ENCODE assay signal across 8 mouse cellular contexts in genomic region chr9:118488138-118488895, GRCm38 (mm10). TPM values are rescaled to one million over a fixed set of nuclear protein-coding genes. Genes with fewer than 3 reads are reported as not detected.
DNase-seq lines count a peak whose midpoint lies in the region; ATAC-seq lines count a peak whose summit lies in the region.

No protein-coding gene starts in this region.

- no peaks in the 10 kb centered on the region for H3K9me3 ChIP-seq in embryonic facial prominence, embryonic 12.5 days
- H3K9me3 ChIP-seq in hindbrain, embryonic 11.5 days (ENCODE audit: control insufficient read depth, low read length): no peaks in the 10 kb centered on the region
- H3K9me3 ChIP-seq in limb, embryonic 13.5 days: no peaks in the 10 kb centered on the region
- H3K9me3 ChIP-seq in midbrain, embryonic 12.5 days: no peaks in the 10 kb centered on the region

- H3K27me3 ChIP-seq in embryonic facial prominence, embryonic 12.5 days: peaks cover 64% of the 10 kb centered on the region
- peaks cover 58% of the 10 kb centered on the region for H3K27me3 ChIP-seq in hindbrain, embryonic 11.5 days (ENCODE audit: control insufficient read depth, insufficient read depth, low read length)
- H3K27me3 ChIP-seq in limb, embryonic 13.5 days: peaks cover 78% of the 10 kb centered on the region
- peaks cover 82% of the 10 kb centered on the region for H3K27me3 ChIP-seq in midbrain, embryonic 12.5 days

- no peak for ATAC-seq in embryonic facial prominence, embryonic 12.5 days (ENCODE audit: insufficient number of reproducible peaks, insufficient read depth, low FRiP score, low TSS enrichment)
- peak; percentile 58; the same call in 1 of the 2 replicates for ATAC-seq in hindbrain, embryonic 11.5 days (ENCODE audit: low FRiP score)
- ATAC-seq in limb, embryonic 13.5 days (ENCODE audit: low FRiP score, low read depth): no peak
- 0 out of 2 replicates have a peak, but pooled peaks have one; percentile 25 for ATAC-seq in midbrain, embryonic 12.5 days (ENCODE audit: low FRiP score, low read depth)

- H3K9ac ChIP-seq in embryonic facial prominence, embryonic 12.5 days: no peak overlapping the region
- H3K9ac ChIP-seq in hindbrain, embryonic 11.5 days (ENCODE audit: low read depth, low read length): no peak overlapping the region
- H3K9ac ChIP-seq in limb, embryonic 13.5 days: no peak overlapping the region
- no peak overlapping the region for H3K9ac ChIP-seq in midbrain, embryonic 12.5 days (replicated peaks)

- peaks cover 16% of the 10 kb centered on the region; the same call in 1 of the 2 replicates for H3K4me1 ChIP-seq in embryonic facial prominence, embryonic 12.5 days
- H3K4me1 ChIP-seq in hindbrain, embryonic 11.5 days (replicated peaks; ENCODE audit: control insufficient read depth, insufficient read depth, low read length): no peaks in the 10 kb centered on the region
- peaks cover 27% of the 10 kb centered on the region for H3K4me1 ChIP-seq in limb, embryonic 13.5 days
- peaks cover 29% of the 10 kb centered on the region for H3K4me1 ChIP-seq in midbrain, embryonic 12.5 days

- peak overlapping the region; percentile 27 for H3K4me3 ChIP-seq in embryonic facial prominence, embryonic 12.5 days
- peak overlapping the region; percentile 15 for H3K4me3 ChIP-seq in hindbrain, embryonic 11.5 days (ENCODE audit: low read depth, low read length)
- peak overlapping the region; percentile 36 for H3K4me3 ChIP-seq in limb, embryonic 13.5 days
- peak overlapping the region; percentile 28 for H3K4me3 ChIP-seq in midbrain, embryonic 12.5 days

- H3K36me3 ChIP-seq in embryonic facial prominence, embryonic 12.5 days: no peaks in the 10 kb centered on the region
- H3K36me3 ChIP-seq in hindbrain, embryonic 11.5 days (ENCODE audit: control insufficient read depth, insufficient read depth, low read length): no peaks in the 10 kb centered on the region
- H3K36me3 ChIP-seq in limb, embryonic 13.5 days: no peaks in the 10 kb centered on the region
- H3K36me3 ChIP-seq in midbrain, embryonic 12.5 days: no peaks in the 10 kb centered on the region

- no peak overlapping the region for H3K27ac ChIP-seq in embryonic facial prominence, embryonic 12.5 days
- no peak overlapping the region for H3K27ac ChIP-seq in hindbrain, embryonic 11.5 days (ENCODE audit: low read depth, low read length)
- no peak overlapping the region for H3K27ac ChIP-seq in limb, embryonic 13.5 days
- H3K27ac ChIP-seq in midbrain, embryonic 12.5 days (replicated peaks): no peak overlapping the region

- peak overlapping the region; percentile 50 for H3K4me2 ChIP-seq in embryonic facial prominence, embryonic 12.5 days (replicated peaks)
- peak overlapping the region; percentile 37 for H3K4me2 ChIP-seq in hindbrain, embryonic 11.5 days (replicated peaks; ENCODE audit: low read depth, low read length)
- H3K4me2 ChIP-seq in limb, embryonic 13.5 days (replicated peaks): peak overlapping the region; percentile 65
- H3K4me2 ChIP-seq in midbrain, embryonic 12.5 days (replicated peaks): peak overlapping the region; percentile 51

- WGBS in embryonic facial prominence, embryonic 12.5 days: under 1% methylated on average over 28 of the region's 28 CpGs
- under 1% methylated on average over 28 of the region's 28 CpGs for WGBS in hindbrain, embryonic 11.5 days
- under 1% methylated on average over 28 of the region's 28 CpGs for WGBS in limb, embryonic 13.5 days
- under 1% methylated on average over 28 of the region's 28 CpGs for WGBS in midbrain, embryonic 12.5 days

- DNase-seq in adrenal gland, adult 2 months: peak; percentile 68
- DNase-seq in adrenal gland, postnatal 4 days (ENCODE audit: low spot score in 2 of 2): no peak
- peak; percentile 19 for DNase-seq in adrenal gland, adult 8-10 months
- DNase-seq in hindbrain, embryonic 11.5 days (ENCODE audit: low spot score): peak; percentile 74
- peak; percentile 38 to 41 for DNase-seq in thymus, postnatal 36 days

RNA-seq across cellular contexts. Expression of gene Eomes, which starts 10.3 kb away (rescaled TPM):
- total RNA-seq in adrenal gland, adult 2 months (2021): under 1 TPM; 0.17 to 0.37 TPM
- 0.29 and 0.31 TPM in 2 replicates for polyA plus RNA-seq in adrenal gland, adult 2 months (2012; rRNA removed)
- under 1 TPM in 1 of 2 experiments, not detected in 1; 0.51 TPM for total RNA-seq in adrenal gland, postnatal 4 days (2021)
- total RNA-seq in adrenal gland, adult 8-10 months (2022): under 1 TPM; 0.11 to 0.49 (median 0.43) TPM
- polyA plus RNA-seq in embryonic facial prominence, embryonic 12.5 days (2016; fragmentation: Nextera tagmentation; extraction: Ambion mirVana): 0.09 and 0.65 TPM in 2 replicates
- polyA plus RNA-seq in hindbrain, embryonic 11.5 days (2014; fragmentation: Nextera tagmentation; extraction: Ambion mirVana): 0.11 TPM in 1 of 2 replicates, not detected in the other
- 0.28 and 0.71 TPM in 2 replicates for polyA plus RNA-seq in limb, embryonic 13.5 days (2015; fragmentation: Nextera tagmentation; extraction: Ambion mirVana)
- polyA plus RNA-seq in midbrain, embryonic 12.5 days (2016; fragmentation: Nextera tagmentation; extraction: Ambion mirVana): 0.85 and 2.9 TPM in 2 replicates

RNA-seq across cellular contexts. Expression of gene Golga4, which starts 17.8 kb away (rescaled TPM):
- 100 to 1,000 TPM; 109 to 121 TPM for total RNA-seq in adrenal gland, adult 2 months (2021)
- polyA plus RNA-seq in adrenal gland, adult 2 months (2012; rRNA removed): 5.9 and 11.5 TPM in 2 replicates
- total RNA-seq in adrenal gland, postnatal 4 days (2021): 100 to 1,000 TPM in 1 of 2 experiments, 10 to 100 TPM in 1; 99.9 to 110 TPM
- 100 to 1,000 TPM; 129 to 187 (median 147) TPM for total RNA-seq in adrenal gland, adult 8-10 months (2022)
- 62.3 and 68.6 TPM in 2 replicates for polyA plus RNA-seq in embryonic facial prominence, embryonic 12.5 days (2016; fragmentation: Nextera tagmentation; extraction: Ambion mirVana)
- 51.5 and 64.8 TPM in 2 replicates for polyA plus RNA-seq in hindbrain, embryonic 11.5 days (2014; fragmentation: Nextera tagmentation; extraction: Ambion mirVana)
- 52.0 and 56.0 TPM in 2 replicates for polyA plus RNA-seq in limb, embryonic 13.5 days (2015; fragmentation: Nextera tagmentation; extraction: Ambion mirVana)
- polyA plus RNA-seq in midbrain, embryonic 12.5 days (2016; fragmentation: Nextera tagmentation; extraction: Ambion mirVana): 69.3 and 70.9 TPM in 2 replicates

Comparison
In these comparisons a context has a peak if more than half of its experiments do, and no peak if none do; other contexts are left out.
1. DNase-seq: peak in adrenal gland, adult 2 months (single experiment), adrenal gland, adult 8-10 months (single experiment), hindbrain, embryonic 11.5 days (single experiment) and thymus, postnatal 36 days (2 of 2); none in adrenal gland, postnatal 4 days (0 of 2).
2. ATAC-seq: peak in hindbrain, embryonic 11.5 days (single experiment) and midbrain, embryonic 12.5 days (single experiment); none in embryonic facial prominence, embryonic 12.5 days (single experiment) and limb, embryonic 13.5 days (single experiment).
3. Peak in every context shown above with its lines, with median percentiles within 50 percentile points of each other: H3K4me2 ChIP-seq and H3K4me3 ChIP-seq.